Mouse (Mus musculus) ES-Bruce4 (cell line): Measurements from ENCODE around the gene Nrxn1. TPM values are rescaled to one million over a fixed set of nuclear protein-coding genes. Genes with fewer than 3 reads are reported as not detected.
"Not testable (repeated sequence)": the region's sequence is repeated elsewhere in the genome, so short reads cannot be mapped to it uniquely, and the experiment has no call there.

Source experiments
- H3K27ac ChIP-seq: 2 replicates; pipeline ENCODE4 v1.5.1; 2012; ENCODE audit warnings: low read length, inconsistent platforms; ENCODE audit not compliant: insufficient read depth
- H3K27me3 ChIP-seq: 2 replicates; pipeline ENCODE4 v1.6.1; 2012; ENCODE audit warnings: mild to moderate bottlenecking, low read length, inconsistent platforms; ENCODE audit not compliant: control insufficient read depth, poor library complexity, insufficient read depth, severe bottlenecking
- H3K36me3 ChIP-seq: 2 replicates; pipeline ENCODE4 v1.6.1; 2012; ENCODE audit warnings: inconsistent platforms, mild to moderate bottlenecking, low read length, moderate library complexity; ENCODE audit not compliant: control insufficient read depth, poor library complexity, insufficient read depth, severe bottlenecking
- H3K4me1 ChIP-seq: one replicate; pipeline ENCODE4 v1.8.1; 2011; ENCODE audit warnings: low read length; ENCODE audit not compliant: control insufficient read depth, insufficient read depth
- H3K4me3 ChIP-seq: 2 replicates; pipeline ENCODE4 v1.5.1; 2011; ENCODE audit warnings: low read depth, mild to moderate bottlenecking, low read length
- H3K9ac ChIP-seq: 2 replicates; pipeline ENCODE4 v1.6.1; 2012; ENCODE audit warnings: low read depth, mild to moderate bottlenecking, inconsistent platforms; ENCODE audit not compliant: poor library complexity, severe bottlenecking
- H3K9me3 ChIP-seq: replicated peaks from 2 replicates; pipeline ENCODE4 v1.6.1; 2012; ENCODE audit warnings: mild to moderate bottlenecking, low read length, inconsistent platforms; ENCODE audit not compliant: control insufficient read depth, poor library complexity, insufficient read depth, severe bottlenecking
- CTCF ChIP-seq: IDR thresholded peaks from one replicate; pipeline ENCODE4 v1.8.1; 2011; ENCODE audit warnings: low read depth, low read length
- EP300 ChIP-seq: IDR thresholded peaks from 2 replicates; pipeline ENCODE4 v1.6.1; 2011; ENCODE audit warnings: low read depth, low read length; ENCODE audit not compliant: insufficient read depth
- POLR2A ChIP-seq: IDR thresholded peaks from one replicate; pipeline ENCODE4 v1.8.1; 2011; ENCODE audit warnings: low read length; ENCODE audit not compliant: insufficient read depth
- polyA plus RNA-seq: library from polyadenylated mRNA; stranded (reverse); fragments of >200 nt; gene quantifications from 2 replicates; pipeline ENCODE4 v1.2.4, GENCODE M21; 2011; ENCODE audit warnings: low read depth; ENCODE audit not compliant: missing spikeins, insufficient read depth, insufficient read length

The Nrxn1 gene
- polyA plus RNA-seq, 1 experiment = 5.6 TPM

DNA sequence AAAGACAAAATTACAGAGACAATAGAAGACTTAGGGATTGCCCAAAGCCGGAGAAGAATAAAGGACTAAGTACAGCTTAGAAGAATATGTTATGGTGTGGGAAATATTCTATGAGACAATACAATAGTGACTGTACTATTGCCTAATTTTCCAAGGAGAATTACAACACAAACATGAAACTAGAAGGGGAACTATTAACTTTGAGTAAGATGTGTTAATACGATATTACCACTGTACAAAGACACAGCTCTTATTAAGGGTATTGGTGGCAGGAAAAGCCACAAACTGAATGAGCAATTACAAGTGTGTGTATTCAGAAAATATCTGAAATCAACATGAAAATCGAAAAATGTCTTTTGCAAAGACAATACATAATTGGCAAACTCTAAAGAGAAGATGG, 853.9 kb downstream of the Nrxn1 start:
- no peaks in the 10 kb centered on the region for H3K9me3 ChIP-seq
- no peaks in the 10 kb centered on the region for H3K4me1 ChIP-seq
- no peak for TF ChIP-seq EP300
- H3K4me3 ChIP-seq = no peak overlapping the region
- no peak overlapping the region for H3K27ac ChIP-seq
- no peaks in the 10 kb centered on the region for H3K36me3 ChIP-seq
- no peaks in the 10 kb centered on the region for H3K27me3 ChIP-seq
- no peak overlapping the region for H3K9ac ChIP-seq

DNA sequence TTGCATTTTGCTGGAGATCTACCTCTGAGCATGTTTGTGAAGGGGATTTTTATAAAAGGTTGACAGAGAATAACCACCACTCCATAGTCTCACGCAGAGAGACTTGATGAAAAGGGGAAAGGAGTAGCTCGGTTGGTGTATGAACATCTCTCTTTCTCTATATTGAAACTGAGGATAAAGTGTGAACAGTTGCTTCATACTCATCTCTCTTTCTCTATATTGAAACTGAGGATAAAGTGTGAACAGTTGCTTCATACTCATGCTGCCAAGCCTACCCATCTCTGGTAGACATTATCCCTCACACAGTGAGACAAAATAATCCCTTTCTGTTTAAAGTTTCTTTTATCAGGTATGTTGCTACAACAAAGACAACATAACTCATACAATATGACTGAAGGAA, 854.4 kb downstream of the Nrxn1 start:
- no peaks in the 10 kb centered on the region for H3K9me3 ChIP-seq
- no peak for TF ChIP-seq CTCF
- no peak for TF ChIP-seq POLR2A
- TF ChIP-seq EP300 = no peak
- no peak overlapping the region for H3K4me3 ChIP-seq
- H3K36me3 ChIP-seq = no peaks in the 10 kb centered on the region
- no peak overlapping the region for H3K27ac ChIP-seq
- H3K9ac ChIP-seq = no peak overlapping the region
- no peaks in the 10 kb centered on the region for H3K27me3 ChIP-seq
- H3K4me1 ChIP-seq = no peaks in the 10 kb centered on the region

DNA sequence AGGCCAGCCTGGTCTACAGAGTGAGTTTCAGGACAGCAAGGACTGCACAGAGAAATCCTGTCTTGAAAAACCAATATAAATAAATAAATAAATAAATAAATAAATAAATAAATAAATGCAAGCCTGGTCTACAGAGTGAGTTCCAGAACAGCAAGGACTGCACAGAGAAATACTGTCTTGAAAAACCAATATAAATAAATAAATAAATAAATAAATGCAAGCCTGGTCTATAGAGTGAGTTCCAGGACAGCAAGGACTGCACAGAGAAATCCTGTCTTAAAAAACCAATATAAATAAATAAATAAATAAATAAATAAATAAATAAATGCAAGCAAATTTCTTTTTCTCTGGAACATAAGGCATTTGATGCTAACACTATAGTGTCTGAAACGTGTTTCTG, 857.2 kb downstream of the Nrxn1 start:
- not testable (repeated sequence) for H3K27me3 ChIP-seq, H3K9me3 ChIP-seq, H3K27ac ChIP-seq, H3K4me1 ChIP-seq, H3K4me3 ChIP-seq, H3K36me3 ChIP-seq, H3K9ac ChIP-seq

DNA sequence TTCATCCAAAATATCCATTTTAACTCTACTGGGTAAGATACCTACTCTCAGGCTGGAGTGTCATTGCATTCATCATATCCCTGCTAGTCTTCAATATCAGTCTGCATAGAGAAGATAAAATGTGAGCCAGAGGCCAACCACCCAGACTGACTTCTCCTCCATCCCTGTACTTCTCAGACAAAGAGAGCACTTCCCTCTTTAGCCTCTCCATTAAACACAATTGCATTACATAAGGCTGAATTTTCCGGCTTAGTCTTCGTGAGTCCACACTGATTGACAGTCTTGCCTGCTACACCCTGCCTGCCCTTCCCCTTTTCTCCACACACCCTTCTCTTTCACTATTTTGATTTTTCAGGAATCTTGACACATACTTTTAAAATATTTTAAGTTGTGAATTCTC, 858.1 kb downstream of the Nrxn1 start:
- Histone ChIP-seq H3K4me3 (no peak overlapping the region), H3K36me3 (no peaks in the 10 kb centered on the region), H3K27ac (no peak overlapping the region), H3K27me3 (no peaks in the 10 kb centered on the region), H3K9ac (no peak overlapping the region), H3K4me1 (no peaks in the 10 kb centered on the region), H3K9me3 (no peaks in the 10 kb centered on the region)
- TF ChIP-seq EP300 (no peak), POLR2A (no peak), CTCF (no peak)

DNA sequence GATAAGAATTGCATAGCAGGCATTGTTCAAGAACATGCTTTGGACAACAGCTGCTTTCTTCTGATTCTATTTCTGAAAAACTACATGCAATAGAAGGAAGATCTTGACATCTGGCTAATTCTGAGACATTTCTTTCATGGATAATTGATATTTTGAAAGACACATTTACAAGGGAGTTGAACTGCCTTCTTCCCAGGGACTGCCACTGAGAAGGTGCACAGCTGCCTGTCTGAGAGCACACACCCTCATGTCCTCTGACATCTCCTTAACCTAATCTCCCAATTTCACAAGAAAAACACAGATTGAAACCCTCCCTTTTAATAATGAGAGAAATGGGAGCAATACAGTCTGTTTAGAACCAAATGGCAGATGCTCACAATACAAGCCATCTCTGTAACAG, 884.3 kb downstream of the Nrxn1 start:
- H3K9ac ChIP-seq = no peak overlapping the region
- H3K27ac ChIP-seq = no peak overlapping the region
- no peaks in the 10 kb centered on the region for H3K9me3 ChIP-seq
- TF ChIP-seq CTCF = no peak
- TF ChIP-seq POLR2A = no peak
- TF ChIP-seq EP300 = no peak
- H3K4me1 ChIP-seq = no peaks in the 10 kb centered on the region
- H3K4me3 ChIP-seq = no peak overlapping the region
- H3K36me3 ChIP-seq = no peaks in the 10 kb centered on the region
- H3K27me3 ChIP-seq = no peaks in the 10 kb centered on the region

DNA sequence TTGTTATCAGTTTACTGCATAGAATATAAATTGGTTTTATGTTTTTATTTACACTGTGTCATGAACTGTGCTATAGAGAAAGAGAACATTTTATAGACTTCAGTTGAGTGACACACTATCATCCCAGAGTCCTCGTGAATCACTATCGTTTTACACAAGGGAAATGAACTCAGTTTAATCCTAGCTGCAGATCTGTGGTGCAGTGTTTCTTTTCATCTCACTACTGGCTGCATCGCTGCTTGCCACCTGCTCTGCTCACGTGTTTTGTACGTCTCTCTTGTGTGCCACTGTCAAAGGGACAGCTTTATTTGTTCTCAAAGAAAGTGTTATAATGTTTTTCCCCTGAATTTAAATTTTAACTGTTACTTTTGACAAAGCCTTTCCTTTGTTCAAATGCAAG, 885.3 kb downstream of the Nrxn1 start:
- TF ChIP-seq EP300 (no peak), POLR2A (no peak), CTCF (no peak)
- Histone ChIP-seq H3K9me3 (no peaks in the 10 kb centered on the region), H3K27me3 (no peaks in the 10 kb centered on the region), H3K4me1 (no peaks in the 10 kb centered on the region), H3K4me3 (no peak overlapping the region), H3K27ac (no peak overlapping the region), H3K36me3 (no peaks in the 10 kb centered on the region), H3K9ac (no peak overlapping the region)

DNA sequence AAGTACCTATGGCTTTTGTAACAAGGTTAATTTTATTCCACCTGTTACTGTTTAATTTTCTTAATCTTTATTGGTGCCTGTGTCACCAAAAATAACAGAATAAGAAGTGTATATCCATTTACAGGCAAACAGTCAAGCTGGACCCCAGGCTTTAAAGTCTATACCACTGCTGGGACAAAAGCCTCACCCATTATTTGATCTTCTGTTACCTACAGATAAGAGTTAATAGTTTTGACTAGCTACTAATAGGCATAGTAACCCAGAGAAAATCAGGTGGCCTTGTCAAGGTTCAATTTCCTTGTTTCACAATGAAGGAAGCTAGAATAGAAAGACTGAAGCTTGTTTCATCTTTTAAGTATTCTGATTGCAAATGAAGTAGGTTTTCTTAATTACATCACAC, 888.9 kb downstream of the Nrxn1 start:
- Histone ChIP-seq H3K36me3 (no peaks in the 10 kb centered on the region), H3K4me3 (no peak overlapping the region)
- TF ChIP-seq CTCF (no peak), EP300 (no peak), POLR2A (no peak)

More for the DNA sequence above, 888.9 kb downstream of the Nrxn1 start:
- H3K9me3 ChIP-seq = no peaks in the 10 kb centered on the region
- no peaks in the 10 kb centered on the region for H3K27me3 ChIP-seq
- H3K4me1 ChIP-seq = no peaks in the 10 kb centered on the region
- no peak overlapping the region for H3K9ac ChIP-seq
- H3K27ac ChIP-seq = no peak overlapping the region
